Mouse (Mus musculus) heart, embryonic 13.5 days (tissue): ENCODE measurements around the gene Elp5. TPM values are rescaled to one million over a fixed set of nuclear protein-coding genes. Genes with fewer than 3 reads are reported as not detected.

ENCODE experiments used
- ATAC-seq: fragments of 200-750 bp; cut with Nextera tagmentation; 2 replicates; pipeline ENCODE4 v1.8.0; 2017; ENCODE audit warnings: moderate TSS enrichment; ENCODE audit not compliant: insufficient number of reproducible peaks, low FRiP score, low TSS enrichment; ENCODE audit errors: extremely low read depth
- H3K27ac ChIP-seq: fragments of 300-500 bp; sonication (generic); replicated peaks from 2 replicates; pipeline ENCODE4 v1.5.1; 2015; ENCODE audit warnings: moderate library complexity, mild to moderate bottlenecking, inconsistent platforms
- H3K27me3 ChIP-seq: fragments of 300-500 bp; sonication (generic); replicated peaks from 2 replicates; pipeline ENCODE4 v1.6.1; 2015; ENCODE audit warnings: mild to moderate bottlenecking, inconsistent platforms
- H3K36me3 ChIP-seq: fragments of 300-500 bp; sonication (generic); 2 replicates; pipeline ENCODE4 v1.6.1; 2015; ENCODE audit warnings: mild to moderate bottlenecking, inconsistent platforms
- H3K4me1 ChIP-seq: fragments of 300-500 bp; sonication (generic); 2 replicates; pipeline ENCODE4 v1.6.1; 2015; ENCODE audit warnings: inconsistent platforms
- H3K4me2 ChIP-seq: fragments of 300-500 bp; sonication (generic); 2 replicates; pipeline ENCODE4 v1.6.1; 2015; ENCODE audit warnings: inconsistent platforms, mild to moderate bottlenecking, moderate library complexity
- H3K4me3 ChIP-seq: fragments of 300-500 bp; sonication (generic); 2 replicates; pipeline ENCODE4 v1.5.1; 2015; ENCODE audit warnings: moderate library complexity, mild to moderate bottlenecking, inconsistent platforms
- H3K9ac ChIP-seq: fragments of 300-500 bp; sonication (generic); 2 replicates; pipeline ENCODE4 v1.6.1; 2015; ENCODE audit warnings: inconsistent platforms, mild to moderate bottlenecking, moderate library complexity
- H3K9me3 ChIP-seq: fragments of 300-500 bp; sonication (generic); 2 replicates; pipeline ENCODE4 v1.6.1; 2016; ENCODE audit warnings: inconsistent platforms
- WGBS: fragments of 180-500 bp; shearing (Covaris S2); methylation state at CpG from one replicate; pipeline ENCODE4 v1.1.7; 2015; ENCODE audit warnings: mixed read lengths; 5-methylcytosine and 5-hydroxymethylcytosine counted together
- polyA plus RNA-seq: library from polyadenylated mRNA; unstranded; fragments of >200 nt; fragmentation: Nextera tagmentation; extraction: Ambion mirVana; gene quantifications from 2 replicates; pipeline ENCODE4 v1.2.1, GENCODE M21; 2015

Gene Elp5
- polyA plus RNA-seq, 1 experiment from 2014 or later: 111 TPM

GRCm38 (mm10) chr11:70014051-70014450, 31.7 kb upstream of the Elp5 start:
- Histone ChIP-seq H3K27ac (no peak overlapping the region), H3K4me3 (peak overlapping the region; percentile 69)

GRCm38 (mm10) chr11:70013408-70013807, 31.1 kb upstream of the Elp5 start:
- Histone ChIP-seq H3K27ac (no peak overlapping the region), H3K27me3 (no peaks in the 10 kb centered on the region), H3K9me3 (no peaks in the 10 kb centered on the region), H3K4me2 (no peak overlapping the region), H3K4me1 (peaks cover 37% of the 10 kb centered on the region), H3K9ac (0 out of 2 replicates have a peak overlapping the region, but pooled peaks have one; percentile 24), H3K4me3 (no peak overlapping the region), H3K36me3 (peaks cover 59% of the 10 kb centered on the region)
- WGBS: 85% methylated on average over 3 of the region's 3 CpGs
- ATAC-seq: no peak

More at GRCm38 (mm10) chr11:70014051-70014450, 31.7 kb upstream of the Elp5 start:
- WGBS: 52% methylated on average over 5 of the region's 5 CpGs
- no peaks in the 10 kb centered on the region for H3K27me3 ChIP-seq
- H3K4me1 ChIP-seq: peaks cover 43% of the 10 kb centered on the region
- H3K4me2 ChIP-seq: peak overlapping the region; percentile 80
- H3K9ac ChIP-seq: peak overlapping the region; percentile 90
- H3K9me3 ChIP-seq: no peaks in the 10 kb centered on the region
- no peak for ATAC-seq
- peaks cover 52% of the 10 kb centered on the region for H3K36me3 ChIP-seq

- no peaks in the 10 kb centered on the region for H3K9me3 ChIP-seq
- 0 out of 2 replicates have a peak overlapping the region, but pooled peaks have one; percentile 24 for H3K9ac ChIP-seq
- H3K27ac ChIP-seq: no peak overlapping the region
- peaks cover 64% of the 10 kb centered on the region for H3K36me3 ChIP-seq
- H3K27me3 ChIP-seq: no peaks in the 10 kb centered on the region
- H3K4me2 ChIP-seq: no peak overlapping the region
- 86% methylated on average over 9 of the region's 9 CpGs for WGBS
- no peak for ATAC-seq
- H3K4me3 ChIP-seq: no peak overlapping the region
- peaks cover 34% of the 10 kb centered on the region for H3K4me1 ChIP-seq
These were observed 30.6 kb upstream of the Elp5 start for GRCm38 (mm10) chr11:70012931-70013330.

GRCm38 (mm10) chr11:70010961-70011360, 28.6 kb upstream of the Elp5 start:
- Histone ChIP-seq H3K27me3 (no peaks in the 10 kb centered on the region), H3K9ac (no peak overlapping the region), H3K27ac (no peak overlapping the region), H3K4me2 (no peak overlapping the region), H3K4me1 (peaks cover 22% of the 10 kb centered on the region), H3K9me3 (no peaks in the 10 kb centered on the region), H3K4me3 (no peak overlapping the region), H3K36me3 (peaks cover 83% of the 10 kb centered on the region)
- ATAC-seq: no peak
- 88% methylated on average over 10 of the region's 10 CpGs for WGBS

GRCm38 (mm10) chr11:70010548-70010947, 28.2 kb upstream of the Elp5 start:
- peaks cover 19% of the 10 kb centered on the region for H3K4me1 ChIP-seq
- H3K36me3 ChIP-seq: peaks cover 87% of the 10 kb centered on the region
- H3K4me2 ChIP-seq: no peak overlapping the region
- 85% methylated on average over 12 of the region's 12 CpGs for WGBS
- no peak for ATAC-seq
- no peaks in the 10 kb centered on the region for H3K27me3 ChIP-seq
- no peaks in the 10 kb centered on the region for H3K9me3 ChIP-seq
- no peak overlapping the region for H3K9ac ChIP-seq
- H3K27ac ChIP-seq: no peak overlapping the region
- no peak overlapping the region for H3K4me3 ChIP-seq

- WGBS: 83% methylated on average over 6 of the region's 6 CpGs
- Histone ChIP-seq H3K9me3 (no peaks in the 10 kb centered on the region), H3K4me1 (peaks cover 16% of the 10 kb centered on the region), H3K27me3 (no peaks in the 10 kb centered on the region), H3K27ac (no peak overlapping the region), H3K4me3 (no peak overlapping the region), H3K4me2 (no peak overlapping the region), H3K36me3 (peaks cover 93% of the 10 kb centered on the region), H3K9ac (no peak overlapping the region)
- no peak for ATAC-seq
These were observed 27.7 kb upstream of the Elp5 start for GRCm38 (mm10) chr11:70010033-70010432.

GRCm38 (mm10) chr11:70005521-70005920, 23.2 kb upstream of the Elp5 start:
- Histone ChIP-seq H3K9me3 (no peaks in the 10 kb centered on the region), H3K4me2 (no peak overlapping the region), H3K4me1 (peaks cover 30% of the 10 kb centered on the region), H3K27ac (no peak overlapping the region), H3K4me3 (no peak overlapping the region), H3K9ac (no peak overlapping the region), H3K27me3 (no peaks in the 10 kb centered on the region), H3K36me3 (peaks cover 65% of the 10 kb centered on the region)
- no peak for ATAC-seq
- WGBS: 53% methylated on average over 5 of the region's 5 CpGs

GRCm38 (mm10) chr11:70002471-70002870, 20.2 kb upstream of the Elp5 start:
- Histone ChIP-seq H3K36me3 (peaks cover 61% of the 10 kb centered on the region), H3K4me3 (peak overlapping the region; percentile 79), H3K27me3 (no peaks in the 10 kb centered on the region), H3K4me2 (peak overlapping the region; percentile 79), H3K4me1 (peaks cover 49% of the 10 kb centered on the region), H3K9me3 (no peaks in the 10 kb centered on the region), H3K27ac (no peak overlapping the region), H3K9ac (peak overlapping the region; percentile 44; the same call in 1 of the 2 replicates)
- no peak for ATAC-seq
- WGBS: 81% methylated on average over 2 of the region's 2 CpGs

GRCm38 (mm10) chr11:70001865-70002264, 19.5 kb upstream of the Elp5 start:
- H3K27me3 ChIP-seq: no peaks in the 10 kb centered on the region
- H3K4me1 ChIP-seq: peaks cover 52% of the 10 kb centered on the region
- H3K9ac ChIP-seq: peak overlapping the region; percentile 93
- H3K36me3 ChIP-seq: peaks cover 55% of the 10 kb centered on the region
- peak overlapping the region; percentile 79 for H3K4me3 ChIP-seq
- H3K9me3 ChIP-seq: no peaks in the 10 kb centered on the region
- ATAC-seq: no peak
- no peak overlapping the region for H3K27ac ChIP-seq
- peak overlapping the region; percentile 79 for H3K4me2 ChIP-seq

- ATAC-seq: no peak
- 9% methylated on average over 8 of the region's 8 CpGs for WGBS
- peak overlapping the region; percentile 93 for H3K9ac ChIP-seq
These were observed 18.8 kb upstream of the Elp5 start for GRCm38 (mm10) chr11:70001159-70001558.

GRCm38 (mm10) chr11:70000396-70000898, 18.1 kb upstream of the Elp5 start, which contains the start of gene Dvl2:
Gene Dvl2, plus strand, starts transcription at chr11:70000595.
- H3K9ac ChIP-seq: peak within 1 kb of the TSS; percentile 93
- ATAC-seq: peak; percentile 52
- H3K4me1 ChIP-seq: peaks cover 52% of the 10 kb centered on the region

More at GRCm38 (mm10) chr11:70001159-70001558, 18.8 kb upstream of the Elp5 start:
- peaks cover 48% of the 10 kb centered on the region for H3K36me3 ChIP-seq
- no peaks in the 10 kb centered on the region for H3K9me3 ChIP-seq
- peak overlapping the region; percentile 79 for H3K4me2 ChIP-seq
- H3K27me3 ChIP-seq: no peaks in the 10 kb centered on the region
- peak overlapping the region; percentile 79 for H3K4me3 ChIP-seq
- peaks cover 52% of the 10 kb centered on the region for H3K4me1 ChIP-seq
- peak overlapping the region; percentile 96 for H3K27ac ChIP-seq

GRCm38 (mm10) chr11:69999666-70000065, 17.3 kb upstream of the Elp5 start:
- Histone ChIP-seq H3K36me3 (peaks cover 36% of the 10 kb centered on the region), H3K4me3 (peak overlapping the region; percentile 79), H3K4me1 (peaks cover 54% of the 10 kb centered on the region), H3K27me3 (no peaks in the 10 kb centered on the region), H3K4me2 (peak overlapping the region; percentile 79), H3K9me3 (no peaks in the 10 kb centered on the region), H3K9ac (0 out of 2 replicates have a peak overlapping the region, but pooled peaks have one; percentile 34), H3K27ac (peak overlapping the region; percentile 96)
- WGBS: 84% methylated on average over 8 of the region's 8 CpGs
- no peak for ATAC-seq

More at GRCm38 (mm10) chr11:70000396-70000898, 18.1 kb upstream of the Elp5 start, which contains the start of gene Dvl2:
- peak within 1 kb of the TSS; percentile 79 for H3K4me3 ChIP-seq
- peak within 1 kb of the TSS; percentile 79 for H3K4me2 ChIP-seq
- H3K36me3 ChIP-seq: peaks cover 41% of the 10 kb centered on the region
- H3K27me3 ChIP-seq: no peaks in the 10 kb centered on the region
- H3K27ac ChIP-seq: peak within 1 kb of the TSS; percentile 96
- no peaks in the 10 kb centered on the region for H3K9me3 ChIP-seq
- WGBS: under 1% methylated on average over 47 of the region's 48 CpGs
